Mouse (Mus musculus) effector memory CD4-positive, alpha-beta T cell, adult 5 months (primary cell): ENCODE data around the gene Hoxa9. TPM values are rescaled to one million over a fixed set of nuclear protein-coding genes. Genes with fewer than 3 reads are reported as not detected.

ENCODE experiments used
- polyA plus RNA-seq: library from polyadenylated mRNA; unstranded; fragments of 100-300 nt; shearing (Covaris generic); gene quantifications from one replicate; pipeline ENCODE4 v1.2.1, GENCODE M21; 2017

Hoxa9 gene
- polyA plus RNA-seq = 0.15 TPM

GRCm38 (mm10) chr6:52230516-52231165 lies at the start of gene Hoxa9:
Gene Hoxa9, minus strand, starts transcription at chr6:52231089.

DNA sequence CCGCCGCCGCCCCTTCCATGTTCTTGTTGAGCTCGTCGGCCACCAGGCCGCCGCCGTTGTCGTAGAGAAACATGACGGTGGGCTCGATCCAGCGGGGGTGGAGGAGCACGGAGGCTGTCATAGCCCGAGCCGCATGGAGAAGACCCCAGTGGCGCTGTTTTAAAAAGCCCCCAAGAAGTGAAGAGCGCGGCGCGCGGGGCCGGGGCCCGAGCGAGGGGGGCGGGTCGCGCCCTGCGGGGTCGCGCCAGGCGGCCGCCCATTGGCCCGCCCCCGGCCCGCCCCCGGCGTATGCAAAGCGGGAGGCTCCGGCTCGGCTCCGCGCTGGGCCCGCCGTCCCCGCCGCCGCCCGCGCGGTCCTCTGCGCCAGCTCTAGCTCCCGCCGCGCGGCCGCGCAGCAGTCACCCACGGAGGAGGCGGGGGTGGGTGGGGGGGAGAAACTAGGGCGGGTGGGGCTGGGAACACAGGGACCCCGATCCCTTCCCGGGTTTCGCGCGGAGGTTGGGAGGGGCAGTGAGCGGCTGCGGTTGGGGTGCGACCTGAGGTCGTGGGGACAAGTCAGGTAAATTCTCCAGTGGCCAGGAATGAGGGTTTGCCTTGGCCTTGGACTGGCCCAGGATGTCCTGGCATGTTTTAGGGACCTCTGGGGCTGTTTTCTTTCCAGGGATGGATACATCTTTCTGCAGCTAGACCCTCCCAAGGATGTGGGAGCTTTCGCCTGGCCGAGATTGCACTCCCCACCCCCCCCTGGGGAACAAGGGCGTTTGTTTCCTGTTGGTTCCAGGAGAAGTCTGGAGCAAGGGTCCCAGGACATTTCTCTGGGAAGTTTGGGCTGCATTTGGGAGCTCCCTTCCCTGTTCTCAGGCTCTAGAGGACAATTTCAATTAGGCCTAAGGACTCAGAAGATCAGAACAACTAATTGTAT lies 30.0 kb upstream of the Hoxa9 start, which contains the start of gene Hoxa13:
Hoxa13 (minus strand) TSS at position 227 of the 922 bp plus-strand sequence.

DNA sequence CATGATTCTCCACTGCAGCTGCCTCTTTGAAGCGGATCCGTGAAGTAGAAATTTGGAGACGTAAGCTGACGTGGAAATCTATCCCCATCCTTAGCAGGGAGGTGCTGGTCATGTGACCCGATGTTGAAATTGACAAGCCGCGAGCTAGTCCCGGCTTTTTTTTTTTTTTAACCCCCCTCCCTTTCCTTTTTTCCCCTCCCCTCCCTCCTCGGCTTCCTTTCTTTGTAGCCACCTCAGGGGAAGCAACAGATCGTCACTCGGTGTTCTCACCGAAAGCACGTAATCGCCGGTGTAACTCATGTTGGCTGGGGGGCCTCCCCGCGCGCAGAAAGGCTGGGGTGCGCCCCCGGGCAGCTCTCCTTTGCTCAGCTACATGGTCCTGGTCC lies 14.9 kb upstream of the Hoxa9 start, which contains the start of gene Hoxa11:
Hoxa11 (minus strand) TSS at position 54 of the 386 bp plus-strand sequence.

GRCm38 (mm10) chr6:52240389-52241000 lies 9.6 kb upstream of the Hoxa9 start, which contains the start of gene Hoxa10:
Gene Hoxa10, minus strand, starts transcription at chr6:52240854.

GRCm38 (mm10) chr6:52221337-52221992 lies 9.4 kb downstream of the Hoxa9 start, which contains the start of gene Hoxa7:
Gene Hoxa7, minus strand, starts transcription at chr6:52221854.

GRCm38 (mm10) chr6:52213119-52213986 lies 17.5 kb downstream of the Hoxa9 start, which contains the start of the genes Hoxa3 and Gm28308:
Gene Hoxa3, minus strand, starts transcription at chr6:52213336.
Gene Gm28308, minus strand, starts transcription at chr6:52213339.

DNA sequence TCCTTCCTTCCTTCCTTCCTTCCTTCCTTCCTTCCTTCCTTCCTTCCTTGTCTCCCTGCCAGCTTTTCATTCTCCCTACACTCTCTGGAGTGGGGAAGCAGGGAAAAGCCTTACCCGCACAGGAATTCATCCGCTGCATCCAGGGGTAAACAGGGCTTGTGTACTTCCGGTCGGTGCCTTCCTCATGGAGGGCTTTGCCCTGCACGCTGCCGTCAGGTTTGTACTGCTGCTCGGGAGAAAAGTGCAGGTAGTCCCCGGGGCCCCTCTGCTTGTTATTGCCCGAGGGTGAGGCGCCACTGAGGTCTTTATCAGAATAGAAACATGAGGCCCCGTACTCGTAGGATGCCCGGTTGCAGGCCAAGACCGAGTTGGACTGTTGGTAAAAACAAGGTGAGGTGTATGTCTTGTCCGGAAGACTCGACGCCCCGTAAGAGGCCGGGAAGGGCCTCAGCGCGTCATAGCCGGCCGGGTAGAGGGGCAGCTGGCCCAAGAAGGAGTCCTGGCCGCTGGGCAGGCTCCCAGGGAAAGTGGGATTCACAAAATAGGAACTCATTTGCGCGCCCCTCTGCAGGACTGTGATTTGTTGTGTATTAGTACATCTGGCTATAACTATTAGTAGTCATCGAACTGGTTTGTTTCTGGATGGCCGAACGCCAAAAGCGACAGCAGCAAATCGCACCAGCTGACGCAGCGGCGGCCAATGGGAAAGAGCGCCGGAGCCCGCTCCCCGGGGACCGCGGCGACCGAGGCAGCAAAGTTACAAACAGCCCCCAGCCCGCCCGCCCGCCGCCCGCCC lies 22.6 kb downstream of the Hoxa9 start, which contains the start of gene Hoxa6:
Hoxa6 (minus strand) TSS at position 651 of the 796 bp plus-strand sequence.

DNA sequence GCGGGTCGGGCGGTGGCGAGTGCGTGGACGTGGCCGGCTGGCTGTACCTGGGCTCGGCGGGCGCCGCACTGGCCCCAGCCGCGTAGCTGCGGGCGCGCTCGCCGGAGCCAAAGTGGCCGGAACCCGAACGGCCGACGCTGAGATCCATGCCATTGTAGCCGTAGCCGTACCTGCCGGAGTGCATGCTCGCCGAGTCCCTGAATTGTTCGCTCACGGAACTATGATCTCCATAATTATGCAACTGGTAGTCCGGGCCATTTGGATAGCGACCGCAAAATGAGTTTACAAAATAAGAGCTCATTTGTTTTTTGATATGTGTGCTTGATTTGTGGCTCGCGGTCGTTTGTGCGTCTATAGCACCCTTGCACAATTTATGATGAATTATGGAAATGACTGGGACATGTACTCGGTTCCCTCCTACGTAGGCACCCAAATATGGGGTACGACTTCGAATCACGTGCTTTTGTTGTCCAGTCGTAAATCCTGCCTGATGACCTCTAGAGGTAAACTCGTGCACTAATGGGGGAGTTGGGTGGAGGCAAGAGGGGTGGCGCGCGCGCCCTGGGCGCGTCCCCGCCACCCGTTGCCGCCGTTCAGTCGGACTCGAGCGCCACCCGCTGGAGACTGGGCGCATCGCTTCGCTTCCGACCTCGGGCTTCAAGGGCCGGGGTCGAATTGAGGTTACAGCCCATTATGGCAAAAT lies 26.7 kb downstream of the Hoxa9 start, which contains the start of gene Hoxa5:
Hoxa5 (minus strand) TSS at position 538 of the 703 bp plus-strand sequence.

DNA sequence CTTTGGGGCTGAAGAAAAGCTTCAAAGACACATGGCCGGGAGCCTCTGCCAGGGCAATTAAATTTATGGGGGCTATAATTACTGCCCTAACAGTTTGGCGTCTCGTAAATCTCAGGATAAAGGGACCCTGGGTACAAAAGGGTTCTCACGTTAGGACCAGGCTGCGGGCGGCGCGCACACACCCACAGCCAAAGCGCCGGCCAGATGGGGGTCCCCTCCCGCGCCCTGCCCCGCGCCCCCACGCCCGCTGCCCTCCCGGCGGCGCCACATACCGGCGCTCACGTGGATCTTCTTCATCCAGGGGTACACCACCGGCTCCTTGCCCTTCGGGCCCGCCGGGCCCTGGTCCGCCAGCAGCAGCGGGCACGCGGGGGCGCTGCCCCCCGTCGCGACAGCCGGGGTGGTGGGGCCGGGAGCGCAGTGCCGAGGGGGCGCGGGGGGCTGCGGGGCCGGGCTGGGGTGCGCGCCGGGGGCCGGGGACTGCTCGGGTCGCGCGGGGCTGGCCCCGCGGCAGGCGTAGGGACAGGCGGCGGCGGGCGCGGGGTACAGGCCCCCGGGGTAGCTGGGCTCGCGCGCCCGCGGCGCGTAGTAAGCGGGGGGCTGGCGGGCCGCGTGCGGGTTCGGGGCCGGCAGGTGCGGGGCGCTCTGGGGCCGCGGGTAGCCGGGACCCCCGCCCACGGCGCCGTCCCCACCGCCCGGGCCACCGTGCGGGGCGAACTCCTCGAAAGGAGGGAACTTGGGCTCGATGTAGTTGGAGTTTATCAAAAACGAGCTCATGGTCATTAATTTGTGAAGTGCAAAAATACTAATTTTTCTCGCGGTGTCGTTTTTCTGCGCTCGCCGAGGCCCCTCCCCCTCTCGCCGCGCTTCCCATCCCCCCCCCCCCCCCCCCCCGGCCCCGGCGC lies 39.7 kb downstream of the Hoxa9 start, which contains the start of gene Hoxa4:
Hoxa4 (minus strand) TSS at position 848 of the 905 bp plus-strand sequence.

GRCm38 (mm10) chr6:52177061-52177735 lies 53.7 kb downstream of the Hoxa9 start, which contains the start of gene 5730596B20Rik:
Gene 5730596B20Rik, plus strand, starts transcription at chr6:52177498.

Other genes starting within 250 kb of the Hoxa9 start
- 14.7 TPM for gene Skap2, start 218.5 kb downstream of the Hoxa9 start, polyA plus RNA-seq
- gene Hoxa1, start 72.8 kb downstream of the Hoxa9 start, polyA plus RNA-seq = not detected
- gene Hoxa2, start 66.3 kb downstream of the Hoxa9 start, polyA plus RNA-seq = not detected
- gene 5730596B20Rik, start 53.6 kb downstream of the Hoxa9 start, polyA plus RNA-seq = not detected
- gene Hoxa4, start 39.3 kb downstream of the Hoxa9 start, polyA plus RNA-seq = not detected
- gene Hoxa5, start 26.5 kb downstream of the Hoxa9 start, polyA plus RNA-seq = not detected
- gene Hoxa6, start 22.4 kb downstream of the Hoxa9 start, polyA plus RNA-seq = not detected
- not detected for gene Hoxa3, start 17.8 kb downstream of the Hoxa9 start, polyA plus RNA-seq
- not detected for gene Gm28308, start 17.8 kb downstream of the Hoxa9 start, polyA plus RNA-seq
- gene Hoxa7, start 9.2 kb downstream of the Hoxa9 start, polyA plus RNA-seq = 0.80 TPM
- gene Hoxa10, start 9.8 kb upstream of the Hoxa9 start, polyA plus RNA-seq = not detected
- not detected for gene Hoxa11, start 14.7 kb upstream of the Hoxa9 start, polyA plus RNA-seq
- not detected for gene Hoxa13, start 29.8 kb upstream of the Hoxa9 start, polyA plus RNA-seq
- gene Evx1, start 82.4 kb upstream of the Hoxa9 start, polyA plus RNA-seq = 1.3 TPM